Mouse (Mus musculus) 3134 (cell line): ENCODE measurements around the gene Col1a1.

ENCODE experiments used
- DNase-seq: peaks from one replicate; pipeline ENCODE4 v3.0.0-alpha.2; 2011; ENCODE audit warnings: low spot score; ENCODE audit not compliant: insufficient read length; ENCODE audit errors: extremely low read depth

Col1a1 gene

DNA sequence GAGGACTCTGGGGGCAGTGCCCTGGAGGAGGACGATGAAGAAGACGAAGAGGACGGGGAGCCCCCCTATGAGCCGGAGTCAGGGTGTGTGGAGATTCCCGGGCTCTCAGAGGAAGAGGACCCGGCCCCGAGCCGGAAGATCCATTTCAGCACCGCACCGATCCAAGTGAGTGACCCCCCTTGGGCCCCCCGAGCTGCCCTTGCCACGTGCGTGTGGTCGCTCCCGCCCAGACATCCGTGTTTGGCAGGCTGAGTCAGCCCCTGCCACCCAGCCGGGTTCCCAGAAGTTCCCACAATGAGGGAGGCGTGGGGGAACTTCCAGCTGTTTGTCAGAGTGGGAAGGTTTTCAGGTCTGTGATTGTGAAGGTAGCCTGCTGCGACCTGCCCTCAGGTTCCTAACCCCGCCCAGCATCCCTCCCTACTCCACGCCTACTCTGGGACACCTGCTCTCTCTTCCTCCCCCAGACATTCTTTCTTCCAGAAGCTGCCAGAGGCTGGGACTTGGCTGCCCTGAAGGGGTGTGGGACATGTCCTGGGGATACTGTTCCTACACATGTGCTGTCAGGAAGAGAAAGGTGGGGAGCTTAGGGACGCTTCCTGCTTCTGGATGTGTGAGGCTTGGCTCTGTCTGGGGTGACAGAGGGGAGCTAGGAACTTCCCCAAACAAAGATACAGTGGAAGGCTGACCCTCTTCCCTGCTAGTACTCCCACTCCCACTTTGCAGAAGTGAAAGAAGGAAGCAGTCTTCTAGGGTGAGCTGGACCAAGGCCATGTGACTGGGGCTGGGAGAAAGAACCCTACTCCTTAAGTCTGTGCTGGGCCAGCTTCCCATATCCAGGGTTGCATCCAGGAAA lies 57.0 kb downstream of the Col1a1 start:
- peak; percentile 77 for DNase-seq

DNA sequence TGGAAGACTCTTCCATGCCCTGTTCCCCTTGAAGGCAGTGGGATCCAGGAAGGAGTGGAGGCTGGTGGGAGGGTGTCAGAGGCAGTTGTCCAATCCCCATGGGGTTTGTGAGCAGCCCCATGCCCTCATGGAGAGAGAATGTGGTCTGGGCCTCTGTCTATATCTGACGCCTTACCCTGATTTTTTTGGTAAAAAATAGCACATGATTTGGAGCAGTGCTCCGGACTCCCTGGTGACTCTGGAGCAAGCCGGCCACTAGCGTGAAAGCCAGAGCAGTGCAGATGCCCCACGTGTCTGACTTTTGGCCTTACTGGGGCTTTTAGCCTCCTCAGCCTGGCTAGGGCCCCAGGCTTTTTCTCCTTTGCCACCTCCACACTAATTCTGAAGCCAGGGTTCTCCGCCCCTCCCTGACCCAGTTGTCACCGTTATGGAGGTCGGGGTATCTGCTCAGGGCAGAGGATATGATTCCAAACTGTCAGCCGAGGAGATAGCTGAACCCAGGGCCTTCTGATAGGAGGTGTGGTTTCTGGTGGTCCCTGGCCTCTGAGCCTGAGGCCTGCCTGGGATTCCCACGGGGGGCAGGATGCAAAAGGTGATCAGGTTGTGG lies 58.3 kb downstream of the Col1a1 start:
- no peak for DNase-seq

DNA sequence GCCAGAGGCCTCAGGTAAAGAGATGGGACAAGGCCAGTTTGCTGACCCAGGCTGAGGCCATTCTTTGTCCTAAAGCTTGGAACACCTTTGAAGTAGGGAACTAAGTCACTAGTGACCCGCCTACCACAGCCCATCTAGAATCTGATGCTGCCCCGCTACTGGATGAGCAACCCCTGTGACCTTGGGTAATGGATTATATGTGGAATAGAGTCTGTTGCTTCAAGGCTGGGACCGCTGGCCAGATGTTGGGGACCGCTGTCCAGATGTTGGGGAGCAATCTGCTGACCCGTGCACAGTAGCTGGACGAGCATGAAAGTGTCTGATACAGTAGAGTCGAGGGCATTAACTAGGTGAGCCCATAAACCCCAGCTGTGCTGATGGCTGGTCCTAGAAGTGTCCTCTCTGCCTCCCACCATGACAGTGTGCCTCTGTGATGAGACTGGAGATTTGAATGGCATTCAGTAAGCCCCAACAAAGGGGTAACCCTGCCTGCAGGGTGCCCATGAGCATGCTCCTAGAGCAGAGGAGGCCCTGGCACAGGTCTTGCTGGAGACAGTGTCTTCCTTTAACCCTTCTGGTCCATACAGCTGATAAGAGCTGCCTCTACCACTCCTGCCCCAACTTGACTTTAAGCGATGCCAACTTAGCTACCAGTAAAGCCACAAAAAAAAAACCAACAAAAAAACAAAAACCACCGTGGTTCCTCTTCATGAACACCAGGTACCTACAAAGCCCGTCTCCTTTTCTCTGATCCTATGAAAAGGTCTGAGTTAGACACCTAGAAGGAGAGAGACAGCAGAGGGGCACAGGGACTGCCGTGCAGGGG lies 59.1 kb downstream of the Col1a1 start:
- no peak for DNase-seq

DNA sequence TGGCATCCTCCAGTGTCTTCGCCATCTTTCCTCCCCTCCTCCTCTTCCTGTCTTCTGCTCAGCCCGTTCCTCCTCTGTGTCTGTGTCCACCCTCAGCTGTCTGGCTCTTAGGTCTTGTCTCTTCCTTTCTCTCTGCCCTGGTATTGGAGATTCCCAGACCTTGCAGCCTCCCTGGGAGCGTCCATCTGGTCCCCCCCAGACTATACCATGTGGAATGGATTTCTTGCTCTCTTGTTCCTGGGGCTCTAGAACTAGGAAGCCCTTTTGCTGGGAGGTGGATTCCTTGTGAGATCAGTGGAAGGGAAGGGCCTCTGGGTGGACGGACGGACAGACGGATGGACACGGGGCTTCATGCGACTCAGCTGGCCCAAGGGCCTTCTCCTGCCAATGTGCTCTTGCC lies 60.1 kb downstream of the Col1a1 start:
- no peak for DNase-seq

DNA sequence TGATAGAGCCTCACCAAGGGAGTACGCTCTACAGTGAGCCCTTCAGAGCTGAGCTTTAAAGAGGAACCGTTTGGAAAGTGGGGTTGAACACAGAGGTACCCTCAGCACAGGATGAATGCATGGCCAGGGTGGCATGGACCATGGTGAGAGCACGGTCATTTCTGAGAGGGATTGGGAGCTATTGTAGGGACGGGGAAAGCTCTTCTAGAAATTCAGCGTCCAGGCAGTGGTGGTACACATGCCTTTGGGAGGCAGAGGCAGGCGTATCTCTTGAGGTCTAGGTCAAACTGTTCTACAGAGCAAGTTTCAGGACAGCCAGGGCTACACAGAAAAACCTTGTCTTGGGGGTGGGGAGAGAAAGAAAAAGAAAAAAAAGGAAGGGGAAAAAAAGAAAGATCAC lies 61.0 kb downstream of the Col1a1 start:
- no peak for DNase-seq

DNA sequence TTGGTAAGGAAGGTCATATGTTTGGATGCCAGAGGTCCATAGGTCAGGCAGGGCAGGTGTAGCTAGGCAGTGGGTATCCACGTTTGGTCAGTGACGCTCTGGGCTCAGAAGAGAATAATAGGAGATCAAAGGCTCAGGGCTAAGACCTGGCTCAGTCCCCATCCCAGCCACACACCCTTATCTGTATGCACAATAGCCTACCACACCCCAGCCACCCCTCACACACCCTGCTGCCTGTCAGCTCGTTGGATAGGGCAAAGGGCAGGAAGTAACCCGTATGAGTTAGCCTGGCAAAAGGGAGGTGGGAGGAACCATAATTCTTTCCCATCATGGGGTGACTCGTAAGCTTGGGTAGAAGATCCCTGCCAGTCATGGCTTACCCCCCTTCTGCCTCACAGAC lies 61.6 kb downstream of the Col1a1 start:
- no peak for DNase-seq

DNA sequence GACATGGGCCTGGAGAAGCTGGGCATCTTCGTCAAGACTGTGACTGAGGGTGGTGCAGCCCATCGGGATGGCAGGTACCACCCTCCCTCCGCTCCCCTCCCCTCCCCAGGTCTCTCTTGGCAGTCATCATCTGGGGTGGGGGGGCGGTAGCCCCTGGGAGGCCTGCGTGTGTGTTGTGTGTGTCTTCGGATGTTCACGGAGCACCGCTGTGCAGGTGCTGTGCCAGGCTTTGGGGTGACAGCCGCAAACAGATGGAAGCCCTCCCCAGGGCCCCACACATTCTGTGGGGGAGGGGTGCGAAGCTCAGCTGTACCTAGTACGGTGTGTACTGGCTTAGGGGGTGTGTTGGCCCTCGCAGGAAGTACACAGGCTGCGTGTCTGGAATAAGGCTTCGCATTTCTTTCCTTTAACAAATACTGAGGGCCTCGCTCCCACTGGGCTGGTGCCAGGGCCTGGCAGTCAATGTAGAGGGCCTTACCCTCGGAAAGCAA lies 62.1 kb downstream of the Col1a1 start:
- no peak for DNase-seq

DNA sequence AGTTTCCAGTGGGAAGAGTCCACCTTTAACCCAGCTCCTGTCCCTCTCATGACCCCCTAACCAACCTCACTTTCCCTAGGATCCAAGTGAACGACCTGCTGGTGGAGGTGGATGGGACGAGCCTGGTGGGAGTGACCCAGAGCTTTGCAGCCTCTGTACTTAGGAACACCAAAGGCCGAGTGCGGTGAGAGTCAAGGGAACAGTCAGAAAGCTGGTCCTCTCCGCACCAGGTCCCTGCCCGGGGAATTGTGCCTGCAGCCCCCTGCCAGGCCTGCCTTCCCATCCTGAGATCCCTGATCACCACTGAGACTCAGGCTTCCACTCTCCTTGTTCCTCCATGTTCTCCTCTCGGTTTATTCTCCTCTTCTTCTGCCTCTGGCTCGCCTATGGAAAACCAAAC lies 64.1 kb downstream of the Col1a1 start:
- DNase-seq = no peak

DNA sequence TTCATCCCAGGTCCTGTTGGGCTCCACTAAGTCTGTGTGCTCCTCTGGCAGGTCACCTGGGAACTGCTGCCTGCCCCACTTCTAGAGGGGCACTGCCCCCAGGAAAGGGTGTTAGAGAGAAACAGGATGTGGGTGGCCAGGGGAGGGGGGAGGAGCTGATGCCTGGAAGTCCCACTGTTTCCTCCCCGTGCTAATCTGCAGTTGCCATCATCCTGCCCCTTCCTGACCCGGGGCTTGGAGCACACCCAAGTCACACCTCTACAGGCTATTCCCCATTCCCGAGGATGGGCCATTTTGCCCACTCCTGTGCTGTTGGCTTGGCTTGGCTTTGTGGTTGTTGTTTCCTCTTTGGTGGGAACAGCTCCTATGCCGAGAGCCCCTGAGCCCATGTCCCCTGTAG lies 64.5 kb downstream of the Col1a1 start:
- no peak for DNase-seq

DNA sequence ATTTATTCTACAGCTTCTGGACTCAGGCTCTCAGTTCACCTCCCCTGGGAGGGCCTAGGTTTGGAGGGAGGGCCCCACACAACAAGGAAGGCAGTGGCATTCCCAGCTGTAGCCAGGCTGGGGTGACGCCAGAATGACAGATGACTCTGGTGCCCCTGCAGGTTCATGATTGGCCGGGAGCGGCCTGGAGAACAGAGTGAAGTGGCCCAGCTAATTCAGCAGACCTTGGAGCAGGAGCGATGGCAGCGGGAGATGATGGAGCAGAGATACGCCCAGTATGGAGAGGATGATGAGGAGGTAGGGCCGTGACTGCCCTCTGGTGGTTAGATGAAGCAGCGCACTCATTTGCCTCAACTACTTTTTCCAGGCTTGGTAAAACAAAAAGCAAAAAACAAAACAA lies 65.0 kb downstream of the Col1a1 start:
- peak; percentile 66 for DNase-seq

DNA sequence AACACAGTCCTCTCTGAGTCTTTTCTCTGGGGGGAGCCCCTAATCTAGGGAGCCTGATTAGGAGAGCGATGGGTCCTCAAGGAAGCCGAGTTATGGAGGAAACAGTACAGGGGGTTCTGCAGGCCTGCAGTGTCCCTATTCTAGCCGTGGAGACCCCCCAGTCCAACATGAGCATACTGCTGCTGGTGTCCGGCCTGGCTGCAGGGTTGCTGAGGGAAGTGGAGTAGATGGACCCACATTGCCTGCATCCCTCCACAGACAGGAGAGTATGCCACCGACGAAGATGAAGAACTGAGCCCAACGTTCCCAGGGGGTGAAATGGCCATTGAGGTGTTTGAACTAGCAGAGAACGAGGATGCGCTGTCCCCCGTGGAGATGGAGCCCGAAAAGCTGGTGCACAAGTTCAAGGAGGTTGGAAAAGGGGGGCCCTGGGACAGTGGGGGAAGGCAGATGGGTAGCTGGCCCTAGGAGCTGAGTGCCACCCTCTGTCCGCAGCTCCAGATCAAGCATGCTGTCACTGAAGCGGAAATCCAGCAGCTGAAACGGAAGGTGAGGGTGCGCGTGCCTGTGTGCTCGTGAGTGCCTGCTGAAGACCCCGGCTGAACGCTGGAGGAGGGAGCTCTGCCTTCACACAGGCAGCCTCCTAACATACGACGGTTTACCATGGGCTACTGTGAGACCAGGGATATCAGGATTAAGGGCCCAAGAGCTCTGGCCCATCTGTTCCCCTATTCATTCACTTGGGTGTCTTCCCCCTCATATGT lies 65.7 kb downstream of the Col1a1 start:
- no peak for DNase-seq
